Mouse (Mus musculus) erythroblast, adult 5-6 weeks (primary cell): ENCODE measurements around the gene Cdk16. TPM values are rescaled to one million over a fixed set of nuclear protein-coding genes. Genes with fewer than 3 reads are reported as not detected.

Source experiments
- ATAC-seq: replicated peaks from 2 replicates; pipeline ENCODE4 v1.8.0; 2016; ENCODE audit warnings: moderate number of reproducible peaks, mild to moderate bottlenecking, moderate TSS enrichment, inconsistent platforms; ENCODE audit not compliant: poor library complexity, low FRiP score, severe bottlenecking
- total RNA-seq, 2 experiments: library from RNA; stranded (forward) in 1 of 2; stranded (reverse) in 1 of 2; fragments of 150-400 nt in 1 of 2; fragments of 200-764, 138-1000 nt in 1 of 2; gene quantifications; 2 replicates each; pipeline versions ENCODE4 v1.2.3 to v1.2.4; 2015 to 2017; ENCODE audit warnings: low replicate concordance in 2 of 2

Cdk16 gene
- total RNA-seq, 2 experiments from 2014 or later, result 20.7 to 42.7 TPM

- ATAC-seq, result no peak
Measured at GRCm38 (mm10) chrX:20748829-20749228, 61.1 kb downstream of the Cdk16 start.

Other genes starting within 250 kb of the Cdk16 start
- not detected in 2 replicates for gene Rgn, start 138.2 kb upstream of the Cdk16 start, total RNA-seq (2015; ENCODE audit: low replicate concordance)
- not detected in 2 replicates for gene Rgn, start 138.2 kb upstream of the Cdk16 start, total RNA-seq (2017; ENCODE audit: low replicate concordance)
- 14.0 and 14.2 TPM in 2 replicates for gene Rbm10, start 70.5 kb upstream of the Cdk16 start, total RNA-seq (2015; ENCODE audit: low replicate concordance)
- gene Rbm10, start 70.5 kb upstream of the Cdk16 start, total RNA-seq (2017; ENCODE audit: low replicate concordance), result 16.4 and 21.4 TPM in 2 replicates
- gene Ndufb11, start 70.3 kb upstream of the Cdk16 start, total RNA-seq (2015; ENCODE audit: low replicate concordance), result 57.5 and 95.5 TPM in 2 replicates
- gene Ndufb11, start 70.3 kb upstream of the Cdk16 start, total RNA-seq (2017; ENCODE audit: low replicate concordance), result 32.8 and 46.7 TPM in 2 replicates
- gene Uba1, start 29.6 kb upstream of the Cdk16 start, total RNA-seq (2015; ENCODE audit: low replicate concordance), result 57.1 and 70.5 TPM in 2 replicates
- 46.8 and 60.5 TPM in 2 replicates for gene Uba1, start 29.6 kb upstream of the Cdk16 start, total RNA-seq (2017; ENCODE audit: low replicate concordance)
- 2.3 and 3.5 TPM in 2 replicates for gene Usp11, start 16.0 kb downstream of the Cdk16 start, total RNA-seq (2015; ENCODE audit: low replicate concordance)
- gene Usp11, start 16.0 kb downstream of the Cdk16 start, total RNA-seq (2017; ENCODE audit: low replicate concordance), result 2.6 and 5.7 TPM in 2 replicates
- 18.4 and 23.8 TPM in 2 replicates for gene Araf, start 109.9 kb downstream of the Cdk16 start, total RNA-seq (2015; ENCODE audit: low replicate concordance)
- gene Araf, start 109.9 kb downstream of the Cdk16 start, total RNA-seq (2017; ENCODE audit: low replicate concordance), result 9.5 and 9.9 TPM in 2 replicates
- gene Timp1, start 182.2 kb downstream of the Cdk16 start, total RNA-seq (2015; ENCODE audit: low replicate concordance), result not detected in 2 replicates
- not detected in 2 replicates for gene Timp1, start 182.2 kb downstream of the Cdk16 start, total RNA-seq (2017; ENCODE audit: low replicate concordance)
- gene Syn1, start 233.1 kb downstream of the Cdk16 start, total RNA-seq (2015; ENCODE audit: low replicate concordance), result 0.42 and 3.5 TPM in 2 replicates
- not detected in 2 replicates for gene Syn1, start 233.1 kb downstream of the Cdk16 start, total RNA-seq (2017; ENCODE audit: low replicate concordance)
- 8.3 and 17.8 TPM in 2 replicates for gene Cfp, start 243.6 kb downstream of the Cdk16 start, total RNA-seq (2015; ENCODE audit: low replicate concordance)
- gene Cfp, start 243.6 kb downstream of the Cdk16 start, total RNA-seq (2017; ENCODE audit: low replicate concordance), result 16.1 and 17.6 TPM in 2 replicates